Mouse (Mus musculus): ENCODE measurements around the gene Mrpl11. TPM values are rescaled to one million over a fixed set of nuclear protein-coding genes. Genes with fewer than 3 reads are reported as not detected.
A peak's percentile ranks its signal among the peaks of the same experiment; 100 is the strongest.
"Not testable (repeated sequence)": the region's sequence is repeated elsewhere in the genome, so short reads cannot be mapped to it uniquely, and the experiment has no call there.

Gene Mrpl11
- polyA plus RNA-seq, 1 experiment from 2014 or later = 95.8 TPM

GRCm38 (mm10) chr19:4999445-5000140 lies 37.6 kb downstream of the Mrpl11 start:
- no peak overlapping the region for H3K9ac ChIP-seq
- no peak overlapping the region for H3K27ac ChIP-seq
- no peak overlapping the region for H3K4me3 ChIP-seq (replicated peaks)
- no peaks in the 10 kb centered on the region for H3K9me3 ChIP-seq
- H3K4me2 ChIP-seq = peak overlapping the region; percentile 6; the same call in 1 of the 2 replicates
- H3K27me3 ChIP-seq (replicated peaks) = peaks cover 6% of the 10 kb centered on the region; the same call in 1 of the 2 replicates
- ATAC-seq (ENCODE audit: insufficient read depth, low FRiP score, low read depth) = no peak
- peaks cover 6% of the 10 kb centered on the region for H3K4me1 ChIP-seq
- H3K36me3 ChIP-seq = no peaks in the 10 kb centered on the region
- WGBS = 56% methylated on average over 6 of the region's 6 CpGs

GRCm38 (mm10) chr19:5001666-5002406 lies 39.9 kb downstream of the Mrpl11 start:
- H3K9me3 ChIP-seq = no peaks in the 10 kb centered on the region
- H3K27me3 ChIP-seq (replicated peaks) = peaks cover 6% of the 10 kb centered on the region; the same call in 1 of the 2 replicates
- peaks cover 6% of the 10 kb centered on the region for H3K4me1 ChIP-seq
- peak; percentile 73 for ATAC-seq (ENCODE audit: insufficient read depth, low FRiP score, low read depth)
- H3K36me3 ChIP-seq = no peaks in the 10 kb centered on the region
- WGBS = under 1% methylated on average over 39 of the region's 39 CpGs
- peak overlapping the region; percentile 54 for H3K27ac ChIP-seq
- peak overlapping the region; percentile 23 for H3K4me3 ChIP-seq (replicated peaks)
- H3K9ac ChIP-seq = no peak overlapping the region
- H3K4me2 ChIP-seq = peak overlapping the region; percentile 50

GRCm38 (mm10) chr19:5003644-5004043 lies 41.7 kb downstream of the Mrpl11 start:
- not testable (repeated sequence) for ATAC-seq (ENCODE audit: insufficient read depth, low FRiP score, low read depth); H3K9ac ChIP-seq; H3K4me1 ChIP-seq; H3K36me3 ChIP-seq; H3K4me2 ChIP-seq; H3K4me3 ChIP-seq (replicated peaks); H3K27me3 ChIP-seq (replicated peaks); H3K9me3 ChIP-seq; H3K27ac ChIP-seq
- 57% methylated on average over 2 of the region's 2 CpGs for WGBS

GRCm38 (mm10) chr19:5004925-5005324 lies 43.0 kb downstream of the Mrpl11 start:
- Histone ChIP-seq H3K9me3 (no peaks in the 10 kb centered on the region), H3K27ac (no peak overlapping the region), H3K4me3 (replicated peaks) (no peak overlapping the region), H3K36me3 (no peaks in the 10 kb centered on the region), H3K9ac (no peak overlapping the region), H3K4me2 (no peak overlapping the region), H3K4me1 (peaks cover 6% of the 10 kb centered on the region), H3K27me3 (replicated peaks) (0 out of 2 replicates have a peak, but pooled peaks cover 6% of the 10 kb centered on the region)
- 56% methylated on average over 4 of the region's 4 CpGs for WGBS
- no peak for ATAC-seq (ENCODE audit: insufficient read depth, low FRiP score, low read depth)

GRCm38 (mm10) chr19:5013138-5013537 lies 51.2 kb downstream of the Mrpl11 start:
- Histone ChIP-seq H3K9ac (no peak overlapping the region), H3K4me1 (no peaks in the 10 kb centered on the region), H3K36me3 (no peaks in the 10 kb centered on the region), H3K27ac (no peak overlapping the region), H3K4me2 (no peak overlapping the region), H3K27me3 (replicated peaks) (no peaks in the 10 kb centered on the region), H3K9me3 (no peaks in the 10 kb centered on the region), H3K4me3 (replicated peaks) (no peak overlapping the region)
- WGBS = 54% methylated on average over 8 of the region's 8 CpGs
- ATAC-seq (ENCODE audit: insufficient read depth, low FRiP score, low read depth) = no peak

GRCm38 (mm10) chr19:5014961-5015398 lies 53.0 kb downstream of the Mrpl11 start:
- Histone ChIP-seq H3K36me3 (no peaks in the 10 kb centered on the region), H3K27me3 (replicated peaks) (no peaks in the 10 kb centered on the region), H3K4me1 (no peaks in the 10 kb centered on the region), H3K4me2 (no peak overlapping the region), H3K9ac (no peak overlapping the region), H3K4me3 (replicated peaks) (no peak overlapping the region), H3K27ac (no peak overlapping the region), H3K9me3 (no peaks in the 10 kb centered on the region)
- WGBS = 18% methylated on average over 8 of the region's 8 CpGs
- ATAC-seq (ENCODE audit: insufficient read depth, low FRiP score, low read depth) = no peak

- Histone ChIP-seq H3K36me3 (no peaks in the 10 kb centered on the region), H3K4me2 (peak overlapping the region; percentile 14; the same call in 1 of the 2 replicates), H3K9ac (no peak overlapping the region), H3K4me3 (replicated peaks) (no peak overlapping the region), H3K9me3 (no peaks in the 10 kb centered on the region), H3K27ac (no peak overlapping the region), H3K27me3 (replicated peaks) (no peaks in the 10 kb centered on the region), H3K4me1 (no peaks in the 10 kb centered on the region)
- no peak; the same call in 1 of the 2 replicates for ATAC-seq (ENCODE audit: insufficient read depth, low FRiP score, low read depth)
- WGBS = 31% methylated on average over 10 of the region's 10 CpGs
These were observed 54.3 kb downstream of the Mrpl11 start for GRCm38 (mm10) chr19:5016221-5016742.

Other genes starting within 250 kb of the Mrpl11 start
- 57.7 and 59.7 TPM in 2 replicates for gene Rbm4b, start 205.7 kb upstream of the Mrpl11 start, polyA plus RNA-seq (2015; fragmentation: Nextera tagmentation; extraction: Ambion mirVana)
- gene Rbm4, start 168.2 kb upstream of the Mrpl11 start, polyA plus RNA-seq (2015; fragmentation: Nextera tagmentation; extraction: Ambion mirVana) = 50.1 and 52.2 TPM in 2 replicates
- gene Gm21992, start 150.5 kb upstream of the Mrpl11 start, polyA plus RNA-seq (2015; fragmentation: Nextera tagmentation; extraction: Ambion mirVana) = 29.9 and 38.0 TPM in 2 replicates
- gene Rbm14, start 150.5 kb upstream of the Mrpl11 start, polyA plus RNA-seq (2015; fragmentation: Nextera tagmentation; extraction: Ambion mirVana) = 70.3 and 75.2 TPM in 2 replicates
- 51.1 and 54.1 TPM in 2 replicates for gene Ccs, start 122.8 kb upstream of the Mrpl11 start, polyA plus RNA-seq (2015; fragmentation: Nextera tagmentation; extraction: Ambion mirVana)
- 0.12 TPM in 1 of 2 replicates, not detected in the other for gene Ccdc87, start 122.8 kb upstream of the Mrpl11 start, polyA plus RNA-seq (2015; fragmentation: Nextera tagmentation; extraction: Ambion mirVana)
- 24.9 and 34.0 TPM in 2 replicates for gene Ctsf, start 107.0 kb upstream of the Mrpl11 start, polyA plus RNA-seq (2015; fragmentation: Nextera tagmentation; extraction: Ambion mirVana)
- 2.3 and 2.5 TPM in 2 replicates for gene Actn3, start 84.2 kb upstream of the Mrpl11 start, polyA plus RNA-seq (2015; fragmentation: Nextera tagmentation; extraction: Ambion mirVana)
- gene Zdhhc24, start 83.5 kb upstream of the Mrpl11 start, polyA plus RNA-seq (2015; fragmentation: Nextera tagmentation; extraction: Ambion mirVana) = 11.4 and 11.6 TPM in 2 replicates
- gene Bbs1, start 55.5 kb upstream of the Mrpl11 start, polyA plus RNA-seq (2015; fragmentation: Nextera tagmentation; extraction: Ambion mirVana) = 2.7 and 3.0 TPM in 2 replicates
- 107 and 122 TPM in 2 replicates for gene Dpp3, start 33.9 kb upstream of the Mrpl11 start, polyA plus RNA-seq (2015; fragmentation: Nextera tagmentation; extraction: Ambion mirVana)
- 1.7 and 1.9 TPM in 2 replicates for gene Peli3, start 19.0 kb upstream of the Mrpl11 start, polyA plus RNA-seq (2015; fragmentation: Nextera tagmentation; extraction: Ambion mirVana)
- gene Npas4, start 28.2 kb downstream of the Mrpl11 start, polyA plus RNA-seq (2015; fragmentation: Nextera tagmentation; extraction: Ambion mirVana) = 0.22 and 0.24 TPM in 2 replicates
- 3.6 and 3.7 TPM in 2 replicates for gene Slc29a2, start 61.7 kb downstream of the Mrpl11 start, polyA plus RNA-seq (2015; fragmentation: Nextera tagmentation; extraction: Ambion mirVana)
- gene B4gat1, start 76.7 kb downstream of the Mrpl11 start, polyA plus RNA-seq (2015; fragmentation: Nextera tagmentation; extraction: Ambion mirVana) = 38.7 and 42.1 TPM in 2 replicates
- 2.2 and 2.3 TPM in 2 replicates for gene AC124502.3, start 76.7 kb downstream of the Mrpl11 start, polyA plus RNA-seq (2015; fragmentation: Nextera tagmentation; extraction: Ambion mirVana)
- gene Brms1, start 79.2 kb downstream of the Mrpl11 start, polyA plus RNA-seq (2015; fragmentation: Nextera tagmentation; extraction: Ambion mirVana) = 39.5 and 39.9 TPM in 2 replicates
- 2.3 and 3.6 TPM in 2 replicates for gene Rin1, start 88.3 kb downstream of the Mrpl11 start, polyA plus RNA-seq (2015; fragmentation: Nextera tagmentation; extraction: Ambion mirVana)
- gene Cd248, start 105.9 kb downstream of the Mrpl11 start, polyA plus RNA-seq (2015; fragmentation: Nextera tagmentation; extraction: Ambion mirVana) = 58.4 and 68.3 TPM in 2 replicates
- gene Tmem151a, start 123.4 kb downstream of the Mrpl11 start, polyA plus RNA-seq (2015; fragmentation: Nextera tagmentation; extraction: Ambion mirVana) = 5.9 and 6.4 TPM in 2 replicates
- gene Yif1a, start 126.4 kb downstream of the Mrpl11 start, polyA plus RNA-seq (2015; fragmentation: Nextera tagmentation; extraction: Ambion mirVana) = 101 TPM in 2 replicates
- gene Cnih2, start 136.4 kb downstream of the Mrpl11 start, polyA plus RNA-seq (2015; fragmentation: Nextera tagmentation; extraction: Ambion mirVana) = 15.1 and 16.6 TPM in 2 replicates
- 227 and 233 TPM in 2 replicates for gene Rab1b, start 144.9 kb downstream of the Mrpl11 start, polyA plus RNA-seq (2015; fragmentation: Nextera tagmentation; extraction: Ambion mirVana)
- 18.0 and 19.0 TPM in 2 replicates for gene Klc2, start 156.4 kb downstream of the Mrpl11 start, polyA plus RNA-seq (2015; fragmentation: Nextera tagmentation; extraction: Ambion mirVana)

All from stomach, embryonic 15.5 days (tissue).